Mouse (Mus musculus) neural tube, embryonic 12.5 days (tissue): Measurements from ENCODE around the gene Gipr. TPM values are rescaled to one million over a fixed set of nuclear protein-coding genes. Genes with fewer than 3 reads are reported as not detected.

ENCODE experiments used
- ATAC-seq: fragments of 200-750 bp; cut with Nextera tagmentation; 2 replicates; pipeline ENCODE4 v1.8.0; 2017; ENCODE audit warnings: low read depth, mild to moderate bottlenecking, moderate TSS enrichment, moderate library complexity; ENCODE audit not compliant: low FRiP score
- H3K27ac ChIP-seq: fragments of 300-500 bp; sonication (generic); 2 replicates; pipeline ENCODE4 v1.5.1; 2016
- H3K27me3 ChIP-seq: fragments of 300-500 bp; sonication (generic); replicated peaks from 2 replicates; pipeline ENCODE4 v1.6.1; 2016; ENCODE audit warnings: mild to moderate bottlenecking
- H3K36me3 ChIP-seq: fragments of 300-500 bp; sonication (generic); 2 replicates; pipeline ENCODE4 v1.6.1; 2016; ENCODE audit warnings: mild to moderate bottlenecking
- H3K4me1 ChIP-seq: fragments of 300-500 bp; sonication (generic); 2 replicates; pipeline ENCODE4 v1.6.1; 2016
- H3K4me2 ChIP-seq: fragments of 300-500 bp; sonication (generic); replicated peaks from 2 replicates; pipeline ENCODE4 v1.6.1; 2016; ENCODE audit warnings: mild to moderate bottlenecking
- H3K4me3 ChIP-seq: fragments of 300-500 bp; sonication (generic); 2 replicates; pipeline ENCODE4 v1.5.1; 2016
- H3K9ac ChIP-seq: fragments of 300-500 bp; sonication (generic); 2 replicates; pipeline ENCODE4 v1.6.1; 2016; ENCODE audit warnings: mild to moderate bottlenecking
- H3K9me3 ChIP-seq: fragments of 300-500 bp; sonication (generic); 2 replicates; pipeline ENCODE4 v1.6.1; 2016; ENCODE audit warnings: mild to moderate bottlenecking
- WGBS: fragments of 180-500 bp; shearing (Covaris S2); methylation state at CpG from one replicate; pipeline ENCODE4 v1.1.7; 2016; 5-methylcytosine and 5-hydroxymethylcytosine counted together
- polyA plus RNA-seq: library from polyadenylated mRNA; unstranded; fragments of >200 nt; fragmentation: Nextera tagmentation; extraction: Ambion mirVana; gene quantifications from 2 replicates; pipeline ENCODE4 v1.2.1, GENCODE M21; 2016

Gipr gene
- polyA plus RNA-seq, 1 experiment from 2014 or later = 1.8 TPM

GRCm38 (mm10) chr7:19146793-19147192, 19.1 kb downstream of the Gipr start:
- Histone ChIP-seq H3K4me1 (peaks cover 22% of the 10 kb centered on the region), H3K4me3 (no peak overlapping the region), H3K36me3 (peaks cover 14% of the 10 kb centered on the region), H3K9me3 (no peaks in the 10 kb centered on the region), H3K9ac (no peak overlapping the region), H3K4me2 (no peak overlapping the region), H3K27ac (no peak overlapping the region), H3K27me3 (no peaks in the 10 kb centered on the region)
- no peak for ATAC-seq
- 85% methylated on average over 10 of the region's 10 CpGs for WGBS

- Histone ChIP-seq H3K36me3 (peaks cover 68% of the 10 kb centered on the region), H3K4me2 (no peak overlapping the region)
These were observed 28.5 kb downstream of the Gipr start for GRCm38 (mm10) chr7:19137380-19137779.

DNA sequence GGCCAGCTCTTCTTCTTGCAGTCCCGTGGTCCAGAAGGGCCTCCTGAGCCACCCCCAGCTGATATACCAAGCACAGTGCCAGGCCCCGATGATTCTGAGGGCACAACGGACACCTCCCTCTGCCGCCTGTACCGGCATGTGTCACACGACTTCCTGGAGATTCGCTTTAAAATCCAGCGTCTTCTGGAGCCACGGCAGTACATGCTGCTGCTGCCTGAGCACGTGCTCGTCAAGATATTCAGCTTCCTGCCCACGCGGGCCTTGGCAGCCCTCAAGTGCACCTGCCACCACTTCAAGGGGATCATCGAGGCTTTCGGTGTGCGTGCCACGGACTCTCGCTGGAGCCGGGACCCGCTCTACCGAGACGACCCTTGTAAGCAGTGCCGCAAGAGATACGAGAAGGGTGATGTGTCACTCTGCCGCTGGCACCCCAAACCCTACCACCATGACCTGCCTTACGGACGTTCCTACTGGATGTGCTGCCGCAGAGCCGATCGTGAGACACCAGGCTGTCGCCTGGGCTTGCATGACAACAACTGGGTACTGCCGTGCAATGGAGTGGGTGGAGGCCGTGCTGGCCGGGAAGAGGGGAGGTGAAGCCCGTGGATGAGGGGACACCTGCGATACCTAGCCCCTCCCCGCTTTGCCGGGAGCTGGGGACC, 29.1 kb downstream of the Gipr start:
- 94% methylated on average over 38 of the region's 38 CpGs for WGBS
- Histone ChIP-seq H3K9ac (no peak overlapping the region), H3K36me3 (peaks cover 68% of the 10 kb centered on the region), H3K4me2 (no peak overlapping the region), H3K4me3 (no peak overlapping the region), H3K4me1 (peaks cover 3% of the 10 kb centered on the region), H3K27me3 (no peaks in the 10 kb centered on the region), H3K9me3 (no peaks in the 10 kb centered on the region), H3K27ac (no peak overlapping the region)
- ATAC-seq = no peak

More at GRCm38 (mm10) chr7:19137380-19137779, 28.5 kb downstream of the Gipr start:
- Histone ChIP-seq H3K9ac (no peak overlapping the region), H3K9me3 (no peaks in the 10 kb centered on the region), H3K27ac (no peak overlapping the region), H3K4me1 (no peaks in the 10 kb centered on the region), H3K4me3 (no peak overlapping the region), H3K27me3 (no peaks in the 10 kb centered on the region)
- WGBS = 61% methylated on average over 5 of the region's 5 CpGs
- no peak for ATAC-seq

DNA sequence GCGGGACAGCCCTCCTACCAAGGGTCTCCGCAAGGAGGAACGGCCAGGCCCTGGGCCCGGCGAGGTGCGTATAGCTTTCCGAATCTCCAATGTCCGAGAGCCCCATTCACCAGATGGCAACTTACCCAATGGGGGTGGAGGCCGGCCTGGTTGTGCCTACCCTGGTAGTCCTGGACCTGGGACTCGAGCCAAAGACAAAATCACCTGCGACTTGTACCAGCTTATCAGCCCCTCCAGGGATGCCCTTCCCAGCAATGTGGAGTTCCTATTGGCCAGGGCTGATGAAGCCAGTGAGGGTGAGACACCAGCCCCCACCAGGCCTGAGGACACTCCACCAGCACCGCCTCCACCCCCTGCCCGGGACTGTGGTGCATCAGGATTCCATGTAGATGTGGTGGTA, 29.8 kb downstream of the Gipr start:
- no peaks in the 10 kb centered on the region for H3K9me3 ChIP-seq
- no peak for ATAC-seq
- no peak overlapping the region for H3K4me2 ChIP-seq
- H3K27me3 ChIP-seq = no peaks in the 10 kb centered on the region
- H3K4me3 ChIP-seq = no peak overlapping the region
- H3K9ac ChIP-seq = no peak overlapping the region
- H3K27ac ChIP-seq = no peak overlapping the region
- WGBS = 98% methylated on average over 13 of the region's 13 CpGs
- peaks cover 65% of the 10 kb centered on the region for H3K36me3 ChIP-seq
- peaks cover 6% of the 10 kb centered on the region for H3K4me1 ChIP-seq

GRCm38 (mm10) chr7:19131324-19131848, 34.5 kb downstream of the Gipr start:
- H3K36me3 ChIP-seq = peaks cover 24% of the 10 kb centered on the region
- peak; percentile 98 for ATAC-seq
- H3K9ac ChIP-seq = peak overlapping the region; percentile 56
- under 1% methylated on average over 39 of the region's 39 CpGs for WGBS
- H3K4me3 ChIP-seq = peak overlapping the region; percentile 35
- H3K4me2 ChIP-seq = peak overlapping the region; percentile 65
- H3K27me3 ChIP-seq = no peaks in the 10 kb centered on the region
- no peaks in the 10 kb centered on the region for H3K9me3 ChIP-seq
- peaks cover 14% of the 10 kb centered on the region for H3K4me1 ChIP-seq
- peak overlapping the region; percentile 84 for H3K27ac ChIP-seq

DNA sequence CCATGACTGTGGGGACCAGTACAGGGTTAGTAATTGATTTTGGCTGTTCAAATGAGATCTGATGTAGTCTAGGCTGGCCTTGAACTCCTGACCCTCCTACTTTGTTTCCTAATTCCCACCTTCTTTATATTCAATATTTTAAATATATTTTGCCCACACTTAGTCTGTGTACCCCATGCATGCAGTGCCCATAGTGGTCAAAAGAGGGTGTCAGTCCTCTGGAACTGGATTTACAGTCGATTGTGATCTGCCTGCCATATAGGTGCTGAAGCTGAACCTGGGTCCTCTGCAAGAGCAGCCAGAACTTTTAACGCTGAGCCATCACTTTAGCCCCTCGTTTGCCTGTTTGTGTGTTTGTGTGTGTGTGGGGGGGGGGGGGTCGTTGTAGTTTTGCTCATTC, 35.3 kb downstream of the Gipr start:
- WGBS = 36% methylated on average over 4 of the region's 4 CpGs
- no peak for ATAC-seq
- H3K9ac ChIP-seq = peak overlapping the region; percentile 56; the same call in 1 of the 2 replicates

DNA sequence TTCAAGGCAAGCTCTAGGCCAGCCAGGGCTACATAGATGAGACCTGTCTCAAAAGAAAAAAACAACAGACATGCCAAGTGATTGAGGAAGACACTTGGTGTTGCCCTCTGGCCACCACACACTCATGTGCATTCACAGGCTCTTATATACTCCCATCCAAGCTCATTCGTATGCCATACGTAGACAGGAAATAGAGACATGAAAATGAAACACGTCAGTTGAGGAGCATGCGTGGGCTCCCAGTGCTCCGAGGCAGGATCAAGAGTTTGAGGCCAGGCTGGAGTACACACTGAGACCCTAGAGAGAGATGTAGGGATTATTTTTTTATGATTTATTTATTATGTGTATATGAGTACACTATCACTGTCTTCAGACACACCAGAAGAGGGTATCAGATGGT, 36.5 kb downstream of the Gipr start:
- no peak overlapping the region for H3K27ac ChIP-seq
- H3K9ac ChIP-seq = no peak overlapping the region
- H3K4me3 ChIP-seq = no peak overlapping the region
- 93% methylated on average over 5 of the region's 5 CpGs for WGBS
- peaks cover 14% of the 10 kb centered on the region for H3K4me1 ChIP-seq
- H3K9me3 ChIP-seq = no peaks in the 10 kb centered on the region
- H3K36me3 ChIP-seq = peaks cover 4% of the 10 kb centered on the region; the same call in 1 of the 2 replicates
- no peak for ATAC-seq
- H3K4me2 ChIP-seq = no peak overlapping the region
- no peaks in the 10 kb centered on the region for H3K27me3 ChIP-seq

More for the DNA sequence above, 35.3 kb downstream of the Gipr start:
- Histone ChIP-seq H3K27me3 (no peaks in the 10 kb centered on the region), H3K4me2 (peak overlapping the region; percentile 65), H3K36me3 (peaks cover 17% of the 10 kb centered on the region), H3K4me1 (peaks cover 14% of the 10 kb centered on the region), H3K4me3 (peak overlapping the region; percentile 35; the same call in 1 of the 2 replicates), H3K27ac (peak overlapping the region; percentile 84), H3K9me3 (no peaks in the 10 kb centered on the region)

- no peak for ATAC-seq
- Histone ChIP-seq H3K9me3 (no peaks in the 10 kb centered on the region), H3K36me3 (peaks cover 3% of the 10 kb centered on the region; the same call in 1 of the 2 replicates), H3K4me3 (no peak overlapping the region), H3K27me3 (no peaks in the 10 kb centered on the region), H3K4me2 (no peak overlapping the region), H3K27ac (no peak overlapping the region), H3K9ac (no peak overlapping the region), H3K4me1 (peaks cover 14% of the 10 kb centered on the region)
- WGBS = 93% methylated on average over 5 of the region's 5 CpGs
These were observed 38.2 kb downstream of the Gipr start for GRCm38 (mm10) chr7:19127744-19128143.

DNA sequence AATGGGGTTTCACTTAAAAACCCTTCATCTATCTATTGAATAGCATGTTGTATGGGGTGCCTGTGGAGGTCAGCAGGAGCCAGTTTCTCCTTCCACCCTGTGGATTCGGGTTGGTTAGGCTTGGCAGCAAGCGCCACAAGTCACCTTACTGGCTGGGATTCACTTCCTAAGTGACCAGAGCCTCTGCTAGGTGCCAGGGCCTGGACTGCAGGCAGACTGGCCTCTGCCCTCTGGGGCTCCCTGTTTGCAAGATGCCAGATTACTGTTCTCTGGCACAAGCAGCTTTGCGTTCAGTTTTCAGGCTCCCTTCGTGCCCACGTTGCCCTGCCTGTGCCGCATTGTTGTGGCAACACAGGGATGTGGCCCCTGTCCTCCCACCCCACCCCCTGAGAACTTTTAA, 41.2 kb downstream of the Gipr start:
- Histone ChIP-seq H3K9ac (0 out of 2 replicates have a peak overlapping the region, but pooled peaks have one; percentile 8), H3K4me2 (no peak overlapping the region), H3K4me1 (peaks cover 12% of the 10 kb centered on the region), H3K9me3 (no peaks in the 10 kb centered on the region), H3K36me3 (peaks cover under 1% of the 10 kb centered on the region; the same call in 1 of the 2 replicates), H3K27ac (no peak overlapping the region), H3K4me3 (no peak overlapping the region), H3K27me3 (no peaks in the 10 kb centered on the region)
- WGBS = 91% methylated on average over 6 of the region's 6 CpGs
- ATAC-seq = no peak

DNA sequence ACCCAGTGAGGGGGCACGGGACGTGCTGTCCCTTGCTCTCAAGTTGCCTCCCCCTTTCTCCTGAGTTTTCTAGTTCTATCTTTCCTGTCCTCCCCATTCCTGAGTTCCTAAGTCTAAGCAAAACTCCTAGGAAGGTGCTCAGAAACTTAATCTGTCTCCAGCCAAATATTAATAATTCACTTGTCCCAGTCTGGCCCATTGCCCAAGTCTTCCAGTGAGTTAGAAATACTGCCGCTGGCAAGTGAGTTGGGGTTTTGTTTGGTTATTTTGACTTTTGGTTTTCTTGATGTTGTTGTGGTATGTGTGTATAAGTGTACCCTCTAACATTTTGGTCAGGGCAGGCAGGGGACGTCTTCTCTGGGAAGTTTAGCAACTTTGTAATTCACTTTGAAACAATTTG, 44.2 kb downstream of the Gipr start:
- no peak overlapping the region for H3K4me2 ChIP-seq
- no peaks in the 10 kb centered on the region; the same call in 1 of the 2 replicates for H3K36me3 ChIP-seq
- H3K4me3 ChIP-seq = no peak overlapping the region
- 0 out of 2 replicates have a peak, but pooled peaks cover 5% of the 10 kb centered on the region for H3K27me3 ChIP-seq
- WGBS = 93% methylated on average over 4 of the region's 4 CpGs
- H3K4me1 ChIP-seq = peaks cover 18% of the 10 kb centered on the region
- H3K9me3 ChIP-seq = peaks cover 4% of the 10 kb centered on the region; the same call in 1 of the 2 replicates
- ATAC-seq = no peak
- H3K9ac ChIP-seq = no peak overlapping the region
- H3K27ac ChIP-seq = no peak overlapping the region

DNA sequence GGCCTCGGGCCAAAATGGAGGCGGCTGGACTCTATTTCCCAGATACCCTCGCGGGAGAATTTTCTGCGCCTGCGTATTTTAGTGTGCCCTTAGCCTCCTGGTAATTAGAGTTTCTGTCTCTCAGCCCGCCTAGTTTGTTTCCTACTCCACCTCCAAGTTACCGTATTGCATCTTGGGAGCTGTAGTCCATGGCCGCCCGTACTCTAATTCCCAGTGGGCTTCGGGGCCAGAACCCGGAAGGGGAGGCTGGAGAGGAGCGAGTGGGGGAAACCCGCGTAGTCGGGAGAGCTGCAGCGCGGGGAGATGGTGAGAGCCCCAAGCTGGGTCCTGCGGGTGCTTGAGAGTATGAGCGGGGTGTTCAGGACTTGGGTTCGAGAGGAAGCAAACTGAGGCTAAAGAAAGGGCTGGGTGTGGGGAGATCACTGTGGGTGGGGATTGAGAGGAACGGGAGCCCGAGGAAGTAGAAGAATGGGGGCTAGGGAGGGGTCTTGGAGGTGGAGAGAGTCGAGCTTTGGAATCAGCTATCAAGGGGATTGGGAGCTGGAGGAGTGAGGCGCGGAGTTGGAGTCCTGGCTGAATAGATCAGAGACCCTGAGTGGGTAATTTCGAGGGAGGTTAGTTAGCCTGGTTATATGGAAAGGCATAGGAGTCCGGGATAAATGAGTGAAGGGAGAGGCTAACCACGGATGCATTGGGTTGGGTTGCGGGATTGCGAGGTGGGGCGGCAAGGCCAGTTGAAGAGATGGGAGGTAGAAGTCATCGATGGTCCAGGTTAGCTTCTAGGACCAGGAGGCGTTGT, 46.1 kb downstream of the Gipr start, which contains the start of gene Fbxo46:
Fbxo46 (plus strand) TSS at position 229 of the 799 bp plus-strand sequence.
- WGBS = 3% methylated on average over 34 of the region's 34 CpGs
- Histone ChIP-seq H3K9me3 (peaks cover 4% of the 10 kb centered on the region; the same call in 1 of the 2 replicates), H3K4me2 (peak within 1 kb of the TSS; percentile 84), H3K36me3 (no peaks in the 10 kb centered on the region; the same call in 1 of the 2 replicates), H3K27me3 (0 out of 2 replicates have a peak, but pooled peaks cover 5% of the 10 kb centered on the region), H3K4me3 (peak within 1 kb of the TSS; percentile 62), H3K27ac (no peak within 1 kb of the TSS), H3K4me1 (peaks cover 18% of the 10 kb centered on the region), H3K9ac (peak within 1 kb of the TSS; percentile 70)
- ATAC-seq = peak; percentile 95

DNA sequence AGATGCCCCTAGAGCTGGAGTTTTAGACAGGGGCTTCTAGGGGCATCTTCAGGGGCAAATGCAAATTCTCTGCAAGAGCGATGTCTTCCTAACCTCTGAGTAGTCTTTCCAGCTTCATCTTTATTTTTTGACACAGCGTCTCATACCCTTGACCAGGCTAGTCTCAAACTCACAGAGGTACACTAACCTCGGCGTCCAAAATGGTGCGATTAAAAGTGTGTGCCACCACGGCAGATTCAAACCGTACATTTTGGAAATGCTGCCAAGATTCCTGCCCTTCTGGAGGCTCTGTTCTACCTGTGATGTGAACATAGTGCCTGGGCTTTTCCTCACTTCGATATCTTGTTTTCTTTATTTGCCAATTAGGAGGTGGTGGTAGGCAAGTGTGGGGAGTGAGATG, 46.8 kb downstream of the Gipr start:
- Histone ChIP-seq H3K27ac (no peak overlapping the region), H3K9ac (no peak overlapping the region), H3K4me1 (peaks cover 18% of the 10 kb centered on the region), H3K9me3 (peaks cover 4% of the 10 kb centered on the region; the same call in 1 of the 2 replicates), H3K4me2 (0 out of 2 replicates have a peak overlapping the region, but pooled peaks have one; percentile 7), H3K4me3 (no peak overlapping the region), H3K27me3 (0 out of 2 replicates have a peak, but pooled peaks cover 5% of the 10 kb centered on the region), H3K36me3 (no peaks in the 10 kb centered on the region)
- 97% methylated on average over 8 of the region's 8 CpGs for WGBS
- ATAC-seq = peak; percentile 20
